In genomic region chr9:41697611-41698467, GRCm38 (mm10) we compare ENCODE assay signal across 9 mouse cellular contexts.
DNase-seq lines count a peak whose midpoint lies in the region; ATAC-seq and TF ChIP-seq lines count a peak whose summit lies in the region.
"Had no signal": no experiment of that assay in that cellular context is flagged by ENCODE, and none has a peak within 500 bp of the region (broad histone marks: within the 10 kb centered on the region; RNA-seq: fewer than 3 reads in every experiment).

No protein-coding gene starts in this region.

- H3K27me3 ChIP-seq in forebrain, postnatal 0 days (ENCODE audit: insufficient read depth, low read length): no peaks in the 10 kb centered on the region
- H3K27me3 ChIP-seq in midbrain, embryonic 13.5 days: no peaks in the 10 kb centered on the region
- H3K27me3 ChIP-seq in intestine, embryonic 15.5 days (replicated peaks): no peaks in the 10 kb centered on the region

- peak overlapping the region; percentile 80 for H3K27ac ChIP-seq in cortical plate, adult 2 months (ENCODE audit: insufficient read depth, low read length)
- H3K27ac ChIP-seq in forebrain, postnatal 0 days (ENCODE audit: low read depth, low read length): peak overlapping the region; percentile 79
- peak overlapping the region; percentile 86 for H3K27ac ChIP-seq in midbrain, embryonic 13.5 days
- no peak overlapping the region for H3K27ac ChIP-seq in intestine, embryonic 15.5 days

- peak overlapping the region; percentile 6 for H3K4me2 ChIP-seq in forebrain, postnatal 0 days (ENCODE audit: low read depth)
- H3K4me2 ChIP-seq in midbrain, embryonic 13.5 days (replicated peaks): peak overlapping the region; percentile 17; the same call in 1 of the 2 replicates
- no peak overlapping the region for H3K4me2 ChIP-seq in intestine, embryonic 15.5 days (replicated peaks)

- H3K4me3 ChIP-seq in cortical plate, adult 2 months (ENCODE audit: insufficient read depth, low read length): no peak overlapping the region
- H3K4me3 ChIP-seq in forebrain, postnatal 0 days (ENCODE audit: low read depth, low read length): no peak overlapping the region
- no peak overlapping the region for H3K4me3 ChIP-seq in midbrain, embryonic 13.5 days (replicated peaks)
- no peak overlapping the region for H3K4me3 ChIP-seq in intestine, embryonic 15.5 days (replicated peaks)
- H3K4me3 ChIP-seq: myocyte had no signal

- no peak for TF ChIP-seq CTCF in cortical plate, adult 2 months (IDR thresholded peaks at IDR 0.05; ENCODE audit: extremely low read depth, insufficient read depth, low read length)
- no peak for TF ChIP-seq CTCF in forebrain, postnatal 0 days (IDR thresholded peaks at IDR 0.05; ENCODE audit: low read depth)

- DNase-seq in forebrain, postnatal 0 days: peak; percentile 81
- peak; percentile 11 to 55 for DNase-seq in left cerebral cortex, adult 8-10 months (ENCODE audit: low spot score in 2 of 2)
- DNase-seq in liver: no peak
- no peak for DNase-seq in kidney, postnatal 14 days

- H3K9ac ChIP-seq in forebrain, postnatal 0 days: 0 out of 2 replicates have a peak overlapping the region, but pooled peaks have one; percentile 6
- peak overlapping the region; percentile 48; the same call in 1 of the 2 replicates for H3K9ac ChIP-seq in midbrain, embryonic 13.5 days (replicated peaks)
- no peak overlapping the region for H3K9ac ChIP-seq in intestine, embryonic 15.5 days

- no peaks in the 10 kb centered on the region for H3K9me3 ChIP-seq in forebrain, postnatal 0 days (ENCODE audit: low read length)
- H3K9me3 ChIP-seq in midbrain, embryonic 13.5 days: no peaks in the 10 kb centered on the region
- no peaks in the 10 kb centered on the region for H3K9me3 ChIP-seq in intestine, embryonic 15.5 days

- WGBS in forebrain, postnatal 0 days: 10% methylated on average over 24 of the region's 24 CpGs
- WGBS in midbrain, embryonic 13.5 days: 15% methylated on average over 24 of the region's 24 CpGs
- WGBS in intestine, embryonic 15.5 days: 75% methylated on average over 24 of the region's 24 CpGs

- peaks cover 4% of the 10 kb centered on the region for H3K4me1 ChIP-seq in cortical plate, adult 2 months (ENCODE audit: control insufficient read depth, insufficient read depth, low read length)
- H3K4me1 ChIP-seq in forebrain, postnatal 0 days (ENCODE audit: insufficient read depth): peaks cover 26% of the 10 kb centered on the region; the same call in 1 of the 2 replicates
- peaks cover 42% of the 10 kb centered on the region for H3K4me1 ChIP-seq in midbrain, embryonic 13.5 days (replicated peaks)
- 0 out of 2 replicates have a peak, but pooled peaks cover 2% of the 10 kb centered on the region for H3K4me1 ChIP-seq in intestine, embryonic 15.5 days (replicated peaks)

- ATAC-seq in forebrain, postnatal 0 days: peak; percentile 73
- peak; percentile 82 for ATAC-seq in midbrain, embryonic 13.5 days
- no peak for ATAC-seq in megakaryocyte, adult 5-6 weeks (ENCODE audit: poor library complexity, severe bottlenecking)
- ATAC-seq in intestine, embryonic 15.5 days: no peak

- no peak for TF ChIP-seq POLR2A in cortical plate, adult 2 months (IDR thresholded peaks at IDR 0.05; ENCODE audit: extremely low read depth, insufficient read depth, low read length)

- H3K36me3 ChIP-seq in forebrain, postnatal 0 days (ENCODE audit: insufficient read depth): no peaks in the 10 kb centered on the region
- no peaks in the 10 kb centered on the region for H3K36me3 ChIP-seq in midbrain, embryonic 13.5 days
- no peaks in the 10 kb centered on the region for H3K36me3 ChIP-seq in intestine, embryonic 15.5 days

Comparison
In these comparisons a context has a peak if more than half of its experiments do, and no peak if none do; other contexts are left out.
1. ATAC-seq: peak in forebrain, postnatal 0 days (single experiment) and midbrain, embryonic 13.5 days (single experiment); none in megakaryocyte, adult 5-6 weeks (single experiment) and intestine, embryonic 15.5 days (single experiment).
2. DNase-seq: peak in forebrain, postnatal 0 days (single experiment) and left cerebral cortex, adult 8-10 months (2 of 2); none in liver (single experiment) and kidney, postnatal 14 days (single experiment).